Mouse (Mus musculus): ENCODE measurements at regions not wholly inside any gene's neighbourhood (a gene's known extent, or its start where the extent isn't known, plus 50 kb on each side); places are given as distances from the start of the nearest gene placed in this dataset.

GRCm38 (mm10) chr5:116350761-116351160, 62.0 kb upstream of the Ccdc60 start:
- Histone ChIP-seq H3K4me1 (ENCODE audit: insufficient read depth) (no peaks in the 10 kb centered on the region), H3K9ac (no peak overlapping the region), H3K27ac (ENCODE audit: low read depth, low read length) (no peak overlapping the region), H3K27me3 (ENCODE audit: insufficient read depth, low read length) (no peaks in the 10 kb centered on the region), H3K4me3 (ENCODE audit: low read depth, low read length) (no peak overlapping the region), H3K36me3 (ENCODE audit: insufficient read depth) (no peaks in the 10 kb centered on the region), H3K9me3 (ENCODE audit: low read length) (no peaks in the 10 kb centered on the region), H3K4me2 (ENCODE audit: low read depth) (no peak overlapping the region)
- no peak for TF ChIP-seq CTCF (IDR thresholded peaks at IDR 0.05; ENCODE audit: low read depth)
- ATAC-seq (no peak), DNase-seq (no peak)
- 64% methylated on average over 17 of the region's 17 CpGs for WGBS

GRCm38 (mm10) chr5:116342203-116342928, 53.6 kb upstream of the Ccdc60 start:
- peak; percentile 51; the same call in 1 of the 2 replicates for ATAC-seq
- no peaks in the 10 kb centered on the region for H3K36me3 ChIP-seq (ENCODE audit: insufficient read depth)
- no peak overlapping the region for H3K9ac ChIP-seq
- no peak for TF ChIP-seq CTCF (IDR thresholded peaks at IDR 0.05; ENCODE audit: low read depth)
- no peaks in the 10 kb centered on the region for H3K9me3 ChIP-seq (ENCODE audit: low read length)
- no peaks in the 10 kb centered on the region; the same call in 1 of the 2 replicates for H3K4me1 ChIP-seq (ENCODE audit: insufficient read depth)
- H3K27me3 ChIP-seq (ENCODE audit: insufficient read depth, low read length): no peaks in the 10 kb centered on the region
- peak; percentile 39 for DNase-seq
- no peak overlapping the region for H3K27ac ChIP-seq (ENCODE audit: low read depth, low read length)
- WGBS: 8% methylated on average over 13 of the region's 14 CpGs
- H3K4me2 ChIP-seq (ENCODE audit: low read depth): peak overlapping the region; percentile 10; the same call in 1 of the 2 replicates
- no peak overlapping the region; the same call in 1 of the 2 replicates for H3K4me3 ChIP-seq (ENCODE audit: low read depth, low read length)

- H3K27ac ChIP-seq (ENCODE audit: low read depth, low read length): no peak overlapping the region
- no peaks in the 10 kb centered on the region; the same call in 1 of the 2 replicates for H3K4me1 ChIP-seq (ENCODE audit: insufficient read depth)
- no peak for TF ChIP-seq CTCF (IDR thresholded peaks at IDR 0.05; ENCODE audit: low read depth)
- H3K36me3 ChIP-seq (ENCODE audit: insufficient read depth): no peaks in the 10 kb centered on the region
- H3K4me2 ChIP-seq (ENCODE audit: low read depth): no peak overlapping the region
- no peaks in the 10 kb centered on the region for H3K27me3 ChIP-seq (ENCODE audit: insufficient read depth, low read length)
- DNase-seq: no peak
- no peak overlapping the region for H3K9ac ChIP-seq
- ATAC-seq: no peak; the same call in 1 of the 2 replicates
- H3K4me3 ChIP-seq (ENCODE audit: low read depth, low read length): no peak overlapping the region
- 74% methylated on average over 8 of the region's 8 CpGs for WGBS
- H3K9me3 ChIP-seq (ENCODE audit: low read length): no peaks in the 10 kb centered on the region
Observed at GRCm38 (mm10) chr5:116339501-116339900, 50.7 kb upstream of the Ccdc60 start.

Data from forebrain, postnatal 0 days (tissue).